Mouse (Mus musculus): ENCODE results near the gene Dmd. TPM values are rescaled to one million over a fixed set of nuclear protein-coding genes. Genes with fewer than 3 reads are reported as not detected.

The Dmd gene
- total and polyA plus RNA-seq, 3 experiments, result not detected

GRCm38 (mm10) chrX:85084237-85085153, 2135.8 kb downstream of the Dmd start:
- no peaks in the 10 kb centered on the region for H3K4me1 ChIP-seq (ENCODE audit: control insufficient read depth in 1 of 2, insufficient read depth in 2 of 2, low read length in 2 of 2)
- H3K9me3 ChIP-seq (replicated peaks; ENCODE audit: insufficient read depth, low read length), result no peaks in the 10 kb centered on the region
- H3K9ac ChIP-seq (ENCODE audit: control insufficient read depth, low read depth, low read length, poor library complexity, severe bottlenecking), result no peak overlapping the region
- H3K27me3 ChIP-seq (ENCODE audit: control insufficient read depth in 1 of 2, insufficient read depth in 2 of 2, low read length in 2 of 2), result no peaks in the 10 kb centered on the region
- no peaks in the 10 kb centered on the region for H3K36me3 ChIP-seq (ENCODE audit: control insufficient read depth in 1 of 2, insufficient read depth in 2 of 2, low read length in 2 of 2)
- H3K4me3 ChIP-seq (ENCODE audit: control insufficient read depth in 1 of 2, insufficient read depth in 1 of 2, low read depth in 2 of 2, low read length in 2 of 2), result no peak overlapping the region
- TF ChIP-seq E2F4 (IDR thresholded peaks at IDR 0.05; ENCODE audit: borderline replicate concordance, low read depth, low read length), result no peak
- no peak for TF ChIP-seq MXI1 (IDR thresholded peaks at IDR 0.05; ENCODE audit: low read depth, low read length)
- no peak for TF ChIP-seq NRF1 (IDR thresholded peaks at IDR 0.05; ENCODE audit: insufficient read depth, low read depth, low read length, poor library complexity, severe bottlenecking)
- no peak for TF ChIP-seq POLR2AphosphoS5 (IDR thresholded peaks at IDR 0.05; ENCODE audit: borderline replicate concordance, low read depth, low read length)
- no peak for TF ChIP-seq BHLHE40 (IDR thresholded peaks at IDR 0.05; ENCODE audit: borderline replicate concordance, low read depth, low read length)
- TF ChIP-seq USF1 (IDR thresholded peaks at IDR 0.05; ENCODE audit: low read depth, low read length), result no peak
- TF ChIP-seq TCF12 (IDR thresholded peaks at IDR 0.05; ENCODE audit: low read depth, low read length), result no peak
- no peak for TF ChIP-seq ZC3H11A (IDR thresholded peaks at IDR 0.05; ENCODE audit: low read depth, low read length)
- TF ChIP-seq MAX (IDR thresholded peaks at IDR 0.05; ENCODE audit: low read length), result no peak
- TF ChIP-seq NELFE (IDR thresholded peaks at IDR 0.05; ENCODE audit: low read depth, low read length), result no peak
- no peak for TF ChIP-seq POLR2A (IDR thresholded peaks at IDR 0.05; ENCODE audit: control insufficient read depth in 1 of 2, insufficient read depth in 1 of 2, low read depth in 1 of 2, low read length in 2 of 2, poor library complexity in 1 of 2)
- TF ChIP-seq TAL1 (IDR thresholded peaks at IDR 0.05; ENCODE audit: low read length), result no peak
- TF ChIP-seq TBP (IDR thresholded peaks at IDR 0.05; ENCODE audit: low read depth, low read length), result no peak
- TF ChIP-seq ZKSCAN1 (IDR thresholded peaks at IDR 0.05; ENCODE audit: low read depth, low read length), result no peak
- TF ChIP-seq ZNF384 (IDR thresholded peaks at IDR 0.05; ENCODE audit: low read depth, low read length), result no peak
- H3K27ac ChIP-seq (ENCODE audit: control insufficient read depth, low read depth, low read length), result no peak overlapping the region
- no peaks in the 10 kb centered on the region for H3K79me2 ChIP-seq (ENCODE audit: control insufficient read depth, insufficient read depth, low read length, poor library complexity)
- no peak for DNase-seq (ENCODE audit: low read depth, low spot score)

- Histone ChIP-seq H3K79me2 (ENCODE audit: control insufficient read depth, insufficient read depth, low read length, poor library complexity) (no peaks in the 10 kb centered on the region), H3K9me3 (replicated peaks; ENCODE audit: insufficient read depth, low read length) (no peaks in the 10 kb centered on the region), H3K27ac (ENCODE audit: control insufficient read depth, low read depth, low read length) (no peak overlapping the region), H3K9ac (ENCODE audit: control insufficient read depth, low read depth, low read length, poor library complexity, severe bottlenecking) (no peak overlapping the region), H3K4me3 (ENCODE audit: control insufficient read depth in 1 of 2, insufficient read depth in 1 of 2, low read depth in 2 of 2, low read length in 2 of 2) (no peak overlapping the region), H3K36me3 (ENCODE audit: control insufficient read depth in 1 of 2, insufficient read depth in 2 of 2, low read length in 2 of 2) (no peaks in the 10 kb centered on the region), H3K27me3 (ENCODE audit: control insufficient read depth in 1 of 2, insufficient read depth in 2 of 2, low read length in 2 of 2) (no peaks in the 10 kb centered on the region), H3K4me1 (ENCODE audit: control insufficient read depth in 1 of 2, insufficient read depth in 2 of 2, low read length in 2 of 2) (no peaks in the 10 kb centered on the region)
- no peak for DNase-seq (ENCODE audit: low read depth, low spot score)
- no peak for TF ChIP-seq ZNF384 (IDR thresholded peaks at IDR 0.05; ENCODE audit: low read depth, low read length)
These were observed 2140.8 kb downstream of the Dmd start for GRCm38 (mm10) chrX:85089506-85089905.
